Mouse (Mus musculus) MEL (cell line): ENCODE results near the gene Ppp1r15a. TPM values are rescaled to one million over a fixed set of nuclear protein-coding genes. Genes with fewer than 3 reads are reported as not detected.
A peak's percentile ranks its signal among the peaks of the same experiment; 100 is the strongest.

Source experiments
- DNase-seq: peaks from one replicate; pipeline ENCODE4 v3.0.0; 2011; ENCODE audit warnings: low read depth, low spot score
- H3K27ac ChIP-seq: 2 replicates; pipeline ENCODE4 v1.5.1; 2012; ENCODE audit warnings: low read depth, mild to moderate bottlenecking, control low read depth, low read length, moderate library complexity; ENCODE audit not compliant: control insufficient read depth
- H3K27me3 ChIP-seq, 2 experiments: fragments of 150-350 bp in 1 of 2; sonication (generic) in 1 of 2; 2 replicates each; pipeline ENCODE4 v1.6.1; 2012; ENCODE audit warnings: low read length in 2 of 2, mild to moderate bottlenecking in 2 of 2, improper control_type of control experiment in 1 of 2, moderate library complexity in 1 of 2; ENCODE audit not compliant: insufficient read depth in 2 of 2, control insufficient read depth in 1 of 2
- H3K36me3 ChIP-seq, 2 experiments: 2 replicates each; pipeline ENCODE4 v1.6.1; 2012 to 2014; ENCODE audit warnings: low read length in 2 of 2, improper control_type of control experiment in 1 of 2, inconsistent platforms in 1 of 2, mild to moderate bottlenecking in 1 of 2; ENCODE audit not compliant: insufficient read depth in 2 of 2, control insufficient read depth in 1 of 2
- H3K4me1 ChIP-seq, 2 experiments: fragments of 150-350 bp in 1 of 2; sonication (generic) in 1 of 2; 2 replicates each; pipeline ENCODE4 v1.6.1; 2012; ENCODE audit warnings: low read length in 2 of 2, improper control_type of control experiment in 1 of 2, mild to moderate bottlenecking in 1 of 2; ENCODE audit not compliant: insufficient read depth in 2 of 2, control insufficient read depth in 1 of 2
- H3K4me3 ChIP-seq, 2 experiments: fragments of 150-350 bp in 1 of 2; sonication (generic) in 1 of 2; 2 replicates each; pipeline ENCODE4 v1.5.1; 2012; ENCODE audit warnings: low read depth in 2 of 2, low read length in 2 of 2, mild to moderate bottlenecking in 2 of 2, moderate library complexity in 2 of 2, control low read depth in 1 of 2, improper control_type of control experiment in 1 of 2; ENCODE audit not compliant: control insufficient read depth in 1 of 2, insufficient read depth in 1 of 2
- H3K79me2 ChIP-seq: 2 replicates; pipeline ENCODE4 v1.6.1; 2012; ENCODE audit warnings: mild to moderate bottlenecking, low read length, moderate library complexity; ENCODE audit not compliant: control insufficient read depth, poor library complexity, insufficient read depth
- H3K9ac ChIP-seq: 2 replicates; pipeline ENCODE4 v1.6.1; 2012; ENCODE audit warnings: low read depth, mild to moderate bottlenecking, control low read depth, low read length, moderate library complexity; ENCODE audit not compliant: control insufficient read depth, poor library complexity, severe bottlenecking
- H3K9me3 ChIP-seq: fragments of 150-350 bp; sonication (generic); replicated peaks from 2 replicates; pipeline ENCODE4 v1.6.1; 2012; ENCODE audit warnings: mild to moderate bottlenecking, low read length, improper control_type of control experiment, moderate library complexity; ENCODE audit not compliant: insufficient read depth
- BHLHE40 ChIP-seq: IDR thresholded peaks from 2 replicates; pipeline ENCODE4 v1.6.1; 2012; ENCODE audit warnings: low read depth, mild to moderate bottlenecking, inconsistent platforms, low read length, improper control_type of control experiment, borderline replicate concordance
- CHD1 ChIP-seq: IDR thresholded peaks from 2 replicates; pipeline ENCODE4 v1.6.1; 2012; ENCODE audit warnings: low read depth, mild to moderate bottlenecking, inconsistent platforms, low read length, improper control_type of control experiment
- CHD2 ChIP-seq: IDR thresholded peaks from 2 replicates; pipeline ENCODE4 v1.6.1; 2011; ENCODE audit warnings: low read length, improper control_type of control experiment
- CTCF ChIP-seq, 3 experiments: IDR thresholded peaks in 2 of 3; conservative IDR thresholded peaks in 1 of 3; 2 replicates each; pipeline ENCODE4 v1.5.1; 2011 to 2012; ENCODE audit warnings: low read length in 3 of 3, low read depth in 2 of 3, mild to moderate bottlenecking in 2 of 3, improper control_type of control experiment in 1 of 3, inconsistent platforms in 1 of 3, mixed read lengths in 1 of 3, moderate library complexity in 1 of 3; ENCODE audit not compliant: control insufficient read depth in 1 of 3, insufficient read depth in 1 of 3, poor library complexity in 1 of 3, severe bottlenecking in 1 of 3
- ELF1 ChIP-seq: IDR thresholded peaks from 2 replicates; pipeline ENCODE4 v1.6.1; 2014; ENCODE audit warnings: low read depth, mild to moderate bottlenecking, inconsistent platforms, low read length, improper control_type of control experiment, moderate library complexity
- EP300 ChIP-seq, 2 experiments: IDR thresholded peaks; 2 replicates each; pipeline ENCODE4 v1.6.1; 2011; ENCODE audit warnings: improper control_type of control experiment in 2 of 2, low read length in 2 of 2, low read depth in 1 of 2, mild to moderate bottlenecking in 1 of 2
- ETS1 ChIP-seq: IDR thresholded peaks from 2 replicates; pipeline ENCODE4 v1.6.1; 2012; ENCODE audit warnings: low read depth, mild to moderate bottlenecking, inconsistent platforms, low read length, improper control_type of control experiment, moderate library complexity
- GABPA ChIP-seq: IDR thresholded peaks from 2 replicates; pipeline ENCODE4 v1.6.1; 2012; ENCODE audit warnings: low read depth, mild to moderate bottlenecking, inconsistent platforms, low read length, improper control_type of control experiment, moderate library complexity
- GATA1 ChIP-seq: IDR thresholded peaks from 2 replicates; pipeline ENCODE4 v1.6.1; 2011; ENCODE audit warnings: low read depth, low read length, improper control_type of control experiment
- HCFC1 ChIP-seq: IDR thresholded peaks from 2 replicates; pipeline ENCODE4 v1.6.1; 2012; ENCODE audit warnings: low read depth, mild to moderate bottlenecking, inconsistent platforms, low read length, improper control_type of control experiment, moderate library complexity
- JUND ChIP-seq: IDR thresholded peaks from 2 replicates; pipeline ENCODE4 v1.6.1; 2011; ENCODE audit warnings: low read depth, mild to moderate bottlenecking, improper control_type of control experiment, low read length
- KAT2A ChIP-seq: conservative IDR thresholded peaks from 2 replicates; pipeline ENCODE4 v1.6.1; 2012; ENCODE audit warnings: low read depth, low read length, improper control_type of control experiment, inconsistent platforms
- MAFK ChIP-seq: IDR thresholded peaks from 2 replicates; pipeline ENCODE4 v1.6.1; 2011; ENCODE audit warnings: low read depth, mild to moderate bottlenecking, low read length, improper control_type of control experiment, borderline replicate concordance
- MAX ChIP-seq: IDR thresholded peaks from 2 replicates; pipeline ENCODE4 v1.6.1; 2011; ENCODE audit warnings: low read length, improper control_type of control experiment
- MAZ ChIP-seq: IDR thresholded peaks from 2 replicates; pipeline ENCODE4 v1.6.1; 2012; ENCODE audit warnings: low read depth, mild to moderate bottlenecking, inconsistent platforms, low read length, improper control_type of control experiment
- MYB ChIP-seq: IDR thresholded peaks from 2 replicates; pipeline ENCODE4 v1.6.1; 2011; ENCODE audit warnings: mild to moderate bottlenecking, low read depth, low read length, improper control_type of control experiment
- MYC ChIP-seq: IDR thresholded peaks from 2 replicates; pipeline ENCODE4 v1.6.1; 2011; ENCODE audit warnings: low read depth, mild to moderate bottlenecking, low read length, improper control_type of control experiment, moderate library complexity
- NELFE ChIP-seq: IDR thresholded peaks from 2 replicates; pipeline ENCODE4 v1.6.1; 2011; ENCODE audit warnings: low read depth, low read length, improper control_type of control experiment
- NRF1 ChIP-seq: IDR thresholded peaks from 2 replicates; pipeline ENCODE4 v1.6.1; 2014; ENCODE audit warnings: low read depth, mild to moderate bottlenecking, inconsistent platforms, low read length, improper control_type of control experiment, moderate library complexity; ENCODE audit not compliant: poor library complexity, insufficient read depth, severe bottlenecking
- POLR2AphosphoS2 ChIP-seq: IDR thresholded peaks from 2 replicates; pipeline ENCODE4 v1.6.1; 2011; ENCODE audit warnings: low read length, improper control_type of control experiment
- POLR2AphosphoS5 ChIP-seq: IDR thresholded peaks from 2 replicates; pipeline ENCODE4 v1.6.1; 2012; ENCODE audit warnings: low read depth, borderline replicate concordance, mild to moderate bottlenecking, inconsistent platforms, low read length, moderate library complexity, mixed read lengths
- RAD21 ChIP-seq: IDR thresholded peaks from 2 replicates; pipeline ENCODE4 v1.6.1; 2011; ENCODE audit warnings: mild to moderate bottlenecking, low read depth, low read length, improper control_type of control experiment
- RCOR1 ChIP-seq: IDR thresholded peaks from 2 replicates; pipeline ENCODE4 v1.6.1; 2012; ENCODE audit warnings: low read depth, mild to moderate bottlenecking, inconsistent platforms, low read length, improper control_type of control experiment
- SIN3A ChIP-seq: IDR thresholded peaks from 2 replicates; pipeline ENCODE4 v1.6.1; 2012; ENCODE audit warnings: low read length, improper control_type of control experiment, inconsistent platforms
- SMC3 ChIP-seq: IDR thresholded peaks from 2 replicates; pipeline ENCODE4 v1.6.1; 2011; ENCODE audit warnings: low read depth, low read length, improper control_type of control experiment
- TCF12 ChIP-seq: IDR thresholded peaks from 2 replicates; pipeline ENCODE4 v1.6.1; 2014; ENCODE audit warnings: low read depth, mild to moderate bottlenecking, inconsistent platforms, low read length, improper control_type of control experiment, moderate library complexity
- UBTF ChIP-seq: IDR thresholded peaks from 2 replicates; pipeline ENCODE4 v1.6.1; 2012; ENCODE audit warnings: low read depth, mild to moderate bottlenecking, inconsistent platforms, low read length, improper control_type of control experiment, moderate library complexity, borderline replicate concordance; ENCODE audit not compliant: insufficient read depth
- USF2 ChIP-seq, 2 experiments: IDR thresholded peaks; 2 replicates each; pipeline ENCODE4 v1.6.1; 2011 to 2012; ENCODE audit warnings: improper control_type of control experiment in 2 of 2, low read length in 2 of 2, borderline replicate concordance in 1 of 2, inconsistent platforms in 1 of 2, low read depth in 1 of 2, mild to moderate bottlenecking in 1 of 2; ENCODE audit not compliant: insufficient read depth in 1 of 2
- ZMIZ1 ChIP-seq: IDR thresholded peaks from 2 replicates; pipeline ENCODE4 v1.6.1; 2012; ENCODE audit warnings: low read depth, mild to moderate bottlenecking, inconsistent platforms, low read length, improper control_type of control experiment, moderate library complexity
- polyA plus RNA-seq, 2 experiments: library from polyadenylated mRNA; stranded (reverse) in 1 of 2; unstranded in 1 of 2; fragments of >175 nt in 1 of 2; fragments of >200 nt in 1 of 2; gene quantifications; 2 replicates each; pipeline versions ENCODE4 v1.2.1 to v1.2.4; 2012; ENCODE audit warnings: low replicate concordance in 2 of 2, low read depth in 1 of 2; ENCODE audit not compliant: insufficient read length in 2 of 2, insufficient read depth in 1 of 2, missing spikeins in 1 of 2
- total RNA-seq: library from RNA; depleted of rRNA; stranded (reverse); fragments of 300-350 nt; gene quantifications from 2 replicates; pipeline ENCODE4 v1.2.3, GENCODE M21; 2012

Gene Ppp1r15a
- total and polyA plus RNA-seq, 3 experiments: 27.0 to 78.0 TPM; not detected in 1

DNA sequence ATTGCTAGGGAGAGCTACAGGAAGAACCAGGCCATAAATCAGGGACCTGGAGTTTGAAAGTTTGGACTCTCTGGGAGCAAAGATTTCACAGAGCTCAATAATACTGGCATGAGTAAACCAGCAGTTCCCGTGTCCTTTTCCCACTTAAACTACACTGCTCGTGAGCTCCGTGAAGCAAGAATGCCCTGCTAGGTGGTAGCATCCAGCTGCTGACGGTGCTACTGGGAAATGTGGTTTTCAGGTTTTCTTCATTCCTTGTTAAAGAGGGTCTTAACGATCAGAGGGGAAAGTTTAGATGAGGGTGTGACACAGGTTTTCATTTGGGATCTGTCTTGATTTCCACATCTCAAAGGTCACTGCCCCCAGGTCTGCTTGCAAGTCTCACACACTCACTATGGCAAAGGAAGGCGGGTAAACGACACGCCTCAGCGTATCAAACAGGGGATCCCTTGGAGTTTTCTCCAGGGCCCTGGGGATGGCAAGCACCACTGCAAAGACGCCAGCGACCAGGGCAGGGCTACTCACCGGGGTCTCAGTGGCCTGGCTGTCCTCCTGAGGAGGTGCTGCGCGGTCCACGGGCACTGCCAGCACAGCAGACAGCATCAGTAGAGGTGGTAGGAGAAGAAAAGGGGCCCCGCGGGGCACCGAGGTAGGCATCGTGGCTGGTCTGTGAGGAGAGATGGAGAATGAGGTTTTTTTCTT is 16.7 kb downstream of the Ppp1r15a start:
- Histone ChIP-seq H3K79me2 (peaks cover 26% of the 10 kb centered on the region), H3K4me3 (peak overlapping the region; percentile 72 to 87), H3K9me3 (no peaks in the 10 kb centered on the region), H3K9ac (peak overlapping the region; percentile 86), H3K36me3 (peaks cover 8 to 16% of the 10 kb centered on the region in 2 experiments), H3K27ac (peak overlapping the region; percentile 95), H3K27me3 (no peaks in the 10 kb centered on the region), H3K4me1 (peaks cover 7 to 10% of the 10 kb centered on the region in 2 experiments)
- no peak for TF ChIP-seq GATA1
- TF ChIP-seq CHD1: peak; percentile 59; the same call in 1 of the 2 replicates
- DNase-seq: peak; percentile 65

DNA sequence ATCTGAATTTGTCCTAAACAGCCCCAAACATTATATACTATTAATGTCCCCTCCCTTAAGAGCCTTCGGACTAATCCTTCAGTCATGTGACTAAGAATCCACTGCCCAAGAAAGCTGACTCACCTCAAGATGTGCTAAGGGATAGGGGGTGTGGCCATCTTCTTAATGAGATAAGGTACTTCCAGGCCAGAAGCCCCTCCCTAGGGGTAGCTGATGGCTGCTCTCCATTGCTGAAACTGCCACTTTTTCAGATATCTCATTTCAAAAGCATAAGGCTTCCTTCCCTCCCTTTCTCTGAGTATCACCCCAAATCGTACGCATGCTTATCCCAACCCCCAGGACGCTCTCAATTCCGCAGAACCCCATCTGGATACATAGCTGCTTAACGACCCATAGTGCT is 17.5 kb downstream of the Ppp1r15a start:
- peak overlapping the region; percentile 86 for H3K9ac ChIP-seq
- TF ChIP-seq MYC (peak; percentile 69; the same call in 1 of the 2 replicates), NRF1 (peak; percentile 66), SIN3A (peak; percentile 86), SMC3 (no peak), CHD2 (no peak), BHLHE40 (peak; percentile 75), KAT2A (0 out of 2 replicates have a peak, but pooled peaks have one; percentile 30), JUND (no peak; the same call in 1 of the 2 replicates), TCF12 (peak; percentile 70), POLR2AphosphoS2 (peak; percentile 64; the same call in 1 of the 2 replicates), MAX (peak; percentile 86; the same call in 1 of the 2 replicates), RAD21 (no peak), ETS1 (peak; percentile 86), POLR2AphosphoS5 (no peak), GATA1 (peak; percentile 76), NELFE (peak; percentile 63), HCFC1 (peak; percentile 48; the same call in 1 of the 2 replicates), MAZ (no peak), CTCF (IDR thresholded peaks at IDR 0.05 in 2 of 3, conservative IDR thresholded peaks at IDR 0.05 in 1 of 3; ENCODE audit: control insufficient read depth in 1 of 3, insufficient read depth in 1 of 3, low read depth in 2 of 3, low read length in 3 of 3, poor library complexity in 1 of 3, severe bottlenecking in 1 of 3) (no peak), CHD1 (no peak), EP300 (IDR thresholded peaks at IDR 0.05; ENCODE audit: low read depth in 1 of 2, low read length in 2 of 2) (peak; percentile 65 to 76), ELF1 (0 out of 2 replicates have a peak, but pooled peaks have one; percentile 19), RCOR1 (peak; percentile 63), MYB (no peak), USF2 (IDR thresholded peaks at IDR 0.05; ENCODE audit: borderline replicate concordance in 1 of 2, insufficient read depth in 1 of 2, low read depth in 1 of 2, low read length in 2 of 2) (peak in 1 of 2 experiments; percentile 62; a peak in 1 of 4 replicates), MAFK (peak; percentile 58; the same call in 1 of the 2 replicates), ZMIZ1 (no peak), GABPA (no peak), UBTF (no peak)

More for the DNA sequence above, 17.5 kb downstream of the Ppp1r15a start:
- no peaks in the 10 kb centered on the region for H3K9me3 ChIP-seq
- DNase-seq: peak; percentile 96
- no peaks in the 10 kb centered on the region for H3K27me3 ChIP-seq
- H3K27ac ChIP-seq: peak overlapping the region; percentile 95
- peaks cover 26% of the 10 kb centered on the region for H3K79me2 ChIP-seq
- H3K4me1 ChIP-seq: peaks cover 7 to 10% of the 10 kb centered on the region in 2 experiments
- peak overlapping the region; percentile 72 to 87 for H3K4me3 ChIP-seq
- peaks cover 8 to 16% of the 10 kb centered on the region in 2 experiments for H3K36me3 ChIP-seq
